Mouse (Mus musculus): ENCODE results near the gene Alms1.

- TF ChIP-seq CTCF (IDR thresholded peaks at IDR 0.05; ENCODE audit: insufficient read depth, low read depth, low read length) (no peak), POLR2A (IDR thresholded peaks at IDR 0.05; ENCODE audit: insufficient read depth, low read depth, low read length) (no peak)
Measured at GRCm38 (mm10) chr6:85584612-85585011, 2.7 kb upstream of the Alms1 start.
